Mouse (Mus musculus) heart, adult 2 months (tissue): ENCODE data around the gene Stk39.

Source experiments
- CTCF ChIP-seq: fragments of 200-600 bp; IDR thresholded peaks from 2 replicates; pipeline ENCODE4 v1.8.1; 2022; ENCODE audit warnings: antibody characterized with exemption, mild to moderate bottlenecking, moderate library complexity
- POLR2A ChIP-seq: fragments of 200-500 bp; IDR thresholded peaks from 2 replicates; pipeline ENCODE4 v1.6.1; 2011; ENCODE audit warnings: mild to moderate bottlenecking, low read depth, low read length, control low read depth; ENCODE audit not compliant: insufficient read depth

GRCm38 (mm10) chr2:68471759-68472550 lies at the start of gene Stk39:
- TF ChIP-seq CTCF (0 out of 2 replicates have a peak, but pooled peaks have one; percentile 3), POLR2A (0 out of 2 replicates have a peak, but pooled peaks have one; percentile 17)
